Mouse (Mus musculus) CH12.LX (cell line): ENCODE data around the gene Pex14. TPM values are rescaled to one million over a fixed set of nuclear protein-coding genes. Genes with fewer than 3 reads are reported as not detected.

Experiments
- DNase-seq: peaks from one replicate; pipeline ENCODE4 v3.0.0-alpha.2; 2013; ENCODE audit errors: extremely low read depth
- H3K27ac ChIP-seq: 2 replicates; pipeline ENCODE4 v1.5.1; 2012; ENCODE audit warnings: low read depth, mild to moderate bottlenecking, control low read depth, moderate library complexity; ENCODE audit not compliant: insufficient read depth
- H3K27me3 ChIP-seq: replicated peaks from 2 replicates; pipeline ENCODE3; 2012; ENCODE audit warnings: inconsistent platforms
- H3K36me3 ChIP-seq, 2 experiments: replicated peaks in 1 of 2; 2 replicates each; pipeline versions ENCODE3 to v1.6.1; 2012; ENCODE audit warnings: inconsistent platforms in 1 of 2, low read length in 1 of 2, mild to moderate bottlenecking in 1 of 2, mixed read lengths in 1 of 2, moderate library complexity in 1 of 2; ENCODE audit not compliant: control insufficient read depth in 1 of 2, insufficient read depth in 1 of 2
- H3K4me1 ChIP-seq, 2 experiments: 2 replicates each; pipeline ENCODE4 v1.6.1; 2012; ENCODE audit warnings: inconsistent platforms in 1 of 2, moderate library complexity in 1 of 2; ENCODE audit not compliant: insufficient read depth in 2 of 2, control insufficient read depth in 1 of 2
- H3K4me2 ChIP-seq: 2 replicates; pipeline ENCODE4 v1.6.1; 2012; ENCODE audit warnings: low read depth, mild to moderate bottlenecking, control low read depth; ENCODE audit not compliant: poor library complexity, insufficient read depth, severe bottlenecking
- H3K4me3 ChIP-seq, 3 experiments: fragments of 150-350 bp in 1 of 3; sonication (generic) in 1 of 3; replicated peaks in 1 of 3; 2 replicates each; pipeline versions ENCODE3 to v1.5.1; 2011 to 2012; ENCODE audit warnings: low read depth in 2 of 3, low read length in 2 of 3, mild to moderate bottlenecking in 2 of 3, moderate library complexity in 2 of 3, control low read depth in 1 of 3, improper control_type of control experiment in 1 of 3, inconsistent platforms in 1 of 3, mixed read lengths in 1 of 3; ENCODE audit not compliant: poor library complexity in 1 of 3
- H3K79me2 ChIP-seq: replicated peaks from 2 replicates; pipeline ENCODE4 v1.6.1; 2012; ENCODE audit warnings: mild to moderate bottlenecking, moderate library complexity; ENCODE audit not compliant: control insufficient read depth, poor library complexity, insufficient read depth, severe bottlenecking; ENCODE audit errors: extremely low read depth
- H3K9ac ChIP-seq: 2 replicates; pipeline ENCODE4 v1.6.1; 2012; ENCODE audit warnings: low read depth, mild to moderate bottlenecking, control low read depth, moderate library complexity; ENCODE audit not compliant: insufficient read depth
- H3K9me3 ChIP-seq: replicated peaks from 2 replicates; pipeline ENCODE3; 2012; ENCODE audit warnings: low read length, inconsistent platforms, mixed read lengths
- BHLHE40 ChIP-seq: IDR thresholded peaks from 2 replicates; pipeline ENCODE4 v1.6.1; 2011; ENCODE audit warnings: mild to moderate bottlenecking, low read depth, low read length, improper control_type of control experiment
- CHD1 ChIP-seq: IDR thresholded peaks from 2 replicates; pipeline ENCODE4 v1.6.1; 2012; ENCODE audit warnings: low read depth, low read length, improper control_type of control experiment, inconsistent platforms
- CHD2 ChIP-seq: IDR thresholded peaks from 2 replicates; pipeline ENCODE4 v1.6.1; 2011; ENCODE audit warnings: low read length, improper control_type of control experiment
- CTCF ChIP-seq, 2 experiments: IDR thresholded peaks in 1 of 2; conservative IDR thresholded peaks in 1 of 2; 2 replicates each; pipeline ENCODE4 v1.5.1; 2011 to 2012; ENCODE audit warnings: low read depth in 2 of 2, low read length in 2 of 2, improper control_type of control experiment in 1 of 2, inconsistent platforms in 1 of 2, mild to moderate bottlenecking in 1 of 2, moderate library complexity in 1 of 2
- E2F4 ChIP-seq: IDR thresholded peaks from 2 replicates; pipeline ENCODE4 v1.6.1; 2011; ENCODE audit warnings: low read depth, low read length, improper control_type of control experiment; ENCODE audit not compliant: insufficient replicate concordance
- ELF1 ChIP-seq: IDR thresholded peaks from 2 replicates; pipeline ENCODE4 v1.6.1; 2014; ENCODE audit warnings: low read depth, mild to moderate bottlenecking, inconsistent platforms, low read length, improper control_type of control experiment
- EP300 ChIP-seq: IDR thresholded peaks from 2 replicates; pipeline ENCODE4 v1.6.1; 2011; ENCODE audit warnings: low read length, improper control_type of control experiment
- ETS1 ChIP-seq: conservative IDR thresholded peaks from 2 replicates; pipeline ENCODE4 v1.6.1; 2012; ENCODE audit warnings: low read depth, mild to moderate bottlenecking, inconsistent platforms, low read length, improper control_type of control experiment, moderate library complexity
- HCFC1 ChIP-seq: IDR thresholded peaks from 2 replicates; pipeline ENCODE4 v1.6.1; 2012; ENCODE audit warnings: low read depth, mild to moderate bottlenecking, inconsistent platforms, low read length, improper control_type of control experiment
- IRF4 ChIP-seq: IDR thresholded peaks from 2 replicates; pipeline ENCODE4 v1.6.1; 2014; ENCODE audit warnings: low read depth, mild to moderate bottlenecking, inconsistent platforms, low read length, improper control_type of control experiment
- JUN ChIP-seq: IDR thresholded peaks from 2 replicates; pipeline ENCODE4 v1.6.1; 2011; ENCODE audit warnings: low read depth, mild to moderate bottlenecking, low read length, improper control_type of control experiment, moderate library complexity; ENCODE audit not compliant: insufficient read depth
- JUND ChIP-seq: conservative IDR thresholded peaks from 2 replicates; pipeline ENCODE4 v1.6.1; 2011; ENCODE audit warnings: low read depth, low read length, improper control_type of control experiment
- KAT2A ChIP-seq: IDR thresholded peaks from 2 replicates; pipeline ENCODE4 v1.6.1; 2012; ENCODE audit warnings: low read length, improper control_type of control experiment, inconsistent platforms; ENCODE audit not compliant: insufficient replicate concordance
- MAX ChIP-seq: IDR thresholded peaks from 2 replicates; pipeline ENCODE4 v1.6.1; 2011; ENCODE audit warnings: low read length, improper control_type of control experiment
- MAZ ChIP-seq: IDR thresholded peaks from 2 replicates; pipeline ENCODE4 v1.6.1; 2012; ENCODE audit warnings: low read depth, mild to moderate bottlenecking, inconsistent platforms, low read length, improper control_type of control experiment, moderate library complexity
- NELFE ChIP-seq: IDR thresholded peaks from 2 replicates; pipeline ENCODE4 v1.6.1; 2011; ENCODE audit warnings: low read depth, low read length, improper control_type of control experiment
- POLR2A ChIP-seq: IDR thresholded peaks from 2 replicates; pipeline ENCODE4 v1.6.1; 2011; ENCODE audit warnings: low read depth, mild to moderate bottlenecking, improper control_type of control experiment, low read length
- POLR2AphosphoS2 ChIP-seq: IDR thresholded peaks from 2 replicates; pipeline ENCODE4 v1.6.1; 2011; ENCODE audit warnings: low read depth, low read length, improper control_type of control experiment
- RAD21 ChIP-seq: IDR thresholded peaks from 2 replicates; pipeline ENCODE4 v1.6.1; 2011; ENCODE audit warnings: low read depth, mild to moderate bottlenecking, low read length, improper control_type of control experiment, moderate library complexity
- SIN3A ChIP-seq: IDR thresholded peaks from 2 replicates; pipeline ENCODE4 v1.6.1; 2012; ENCODE audit warnings: low read length, improper control_type of control experiment, inconsistent platforms
- SMC3 ChIP-seq: IDR thresholded peaks from 2 replicates; pipeline ENCODE4 v1.6.1; 2011; ENCODE audit warnings: low read depth, low read length, improper control_type of control experiment
- TBP ChIP-seq: conservative IDR thresholded peaks from 2 replicates; pipeline ENCODE4 v1.6.1; 2011; ENCODE audit warnings: low read depth, low read length, improper control_type of control experiment
- TCF12 ChIP-seq: IDR thresholded peaks from 2 replicates; pipeline ENCODE4 v1.6.1; 2014; ENCODE audit warnings: low read depth, mild to moderate bottlenecking, inconsistent platforms, low read length, improper control_type of control experiment
- USF1 ChIP-seq: IDR thresholded peaks from 2 replicates; pipeline ENCODE4 v1.6.1; 2014; ENCODE audit warnings: low read depth, mild to moderate bottlenecking, inconsistent platforms, low read length, improper control_type of control experiment
- USF2 ChIP-seq: conservative IDR thresholded peaks from 2 replicates; pipeline ENCODE4 v1.6.1; 2011; ENCODE audit warnings: low read depth, low read length, improper control_type of control experiment
- ZC3H11A ChIP-seq: IDR thresholded peaks from 2 replicates; pipeline ENCODE4 v1.6.1; 2012; ENCODE audit warnings: low read depth, mild to moderate bottlenecking, inconsistent platforms, low read length, improper control_type of control experiment
- ZKSCAN1 ChIP-seq: IDR thresholded peaks from 2 replicates; pipeline ENCODE4 v1.6.1; 2012; ENCODE audit warnings: low read depth, inconsistent platforms, low read length, improper control_type of control experiment, borderline replicate concordance
- dilution Hi-C: fragments of 300-500 bp; cut with MboI; formaldehyde crosslinking; loops from 2 replicates; pipeline ENCODE4 v1.14.3; 2020; ENCODE audit warnings: low sequenced_read_pairs; ENCODE audit not compliant: extremely low pct_unique_long_range_greater_than_20kb, extremely low pct_ligation_motif_present
- in situ Hi-C: fragments of 300-500 bp; cut with MboI; formaldehyde crosslinking; loops from 3 replicates; pipeline ENCODE4 v1.14.3; 2019; ENCODE audit warnings: low sequenced_read_pairs, low pct_ligation_motif_present, low pct_unique_long_range_greater_than_20kb, mixed read lengths
- polyA plus RNA-seq: library from polyadenylated mRNA; unstranded; fragments of >175 nt; gene quantifications from 2 replicates; pipeline ENCODE4 v1.2.1, GENCODE M21; 2012; ENCODE audit warnings: low read depth; ENCODE audit not compliant: insufficient read length
- total RNA-seq, 2 experiments: library from RNA; depleted of rRNA; stranded (reverse); fragments of 300-350 nt in 1 of 2; fragments of >200 nt in 1 of 2; gene quantifications; 2 replicates each; pipeline ENCODE4 v1.2.3; 2012 to 2014

Pex14 gene
- total and polyA plus RNA-seq, 3 experiments, result 48.5 to 67.7 (median 63.6) TPM

DNA sequence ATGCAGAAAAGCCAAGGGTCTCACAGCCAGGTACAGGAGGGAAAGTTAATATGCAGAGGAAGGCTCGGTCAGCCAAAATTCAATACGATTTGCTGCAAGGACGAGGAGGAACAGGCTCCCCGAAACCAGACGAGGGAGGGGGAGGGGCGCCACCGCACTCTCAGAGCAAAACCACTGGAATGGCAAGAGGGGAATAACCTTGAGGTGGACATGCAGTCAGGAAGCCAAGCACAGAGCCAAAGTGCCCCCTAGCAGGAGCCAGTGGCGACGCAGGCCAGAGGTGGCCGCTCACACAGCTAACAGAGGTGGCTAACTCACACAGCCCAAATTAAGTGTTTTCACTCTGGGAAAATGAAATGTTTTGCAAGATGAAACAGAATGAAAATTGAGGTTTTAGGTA lies 52.3 kb downstream of the Pex14 start:
- H3K27ac ChIP-seq, result no peak overlapping the region
- dilution Hi-C loops (no loop called here), in situ Hi-C loops (no loop called here)
- peaks cover 3% of the 10 kb centered on the region for H3K79me2 ChIP-seq
- peaks cover 13 to 79% of the 10 kb centered on the region in 2 experiments for H3K4me1 ChIP-seq
- H3K9me3 ChIP-seq, result no peaks in the 10 kb centered on the region
- H3K9ac ChIP-seq, result no peak overlapping the region
- H3K36me3 ChIP-seq, result peaks cover 0 to 44% of the 10 kb centered on the region in 2 experiments
- no peaks in the 10 kb centered on the region for H3K27me3 ChIP-seq
- DNase-seq, result peak; percentile 59
- H3K4me3 ChIP-seq, result no peak overlapping the region
- peak; percentile 55 for TF ChIP-seq SMC3
- peak in 1 of 2 experiments; percentile 65; a peak in 2 of 4 replicates for TF ChIP-seq CTCF (conservative IDR thresholded peaks at IDR 0.05 in 1 of 2, IDR thresholded peaks at IDR 0.05 in 1 of 2; ENCODE audit: low read depth in 2 of 2, low read length in 2 of 2)
- peak; percentile 69 for TF ChIP-seq RAD21
- no peak for TF ChIP-seq E2F4
- no peak for TF ChIP-seq JUN
- H3K4me2 ChIP-seq, result no peak overlapping the region

DNA sequence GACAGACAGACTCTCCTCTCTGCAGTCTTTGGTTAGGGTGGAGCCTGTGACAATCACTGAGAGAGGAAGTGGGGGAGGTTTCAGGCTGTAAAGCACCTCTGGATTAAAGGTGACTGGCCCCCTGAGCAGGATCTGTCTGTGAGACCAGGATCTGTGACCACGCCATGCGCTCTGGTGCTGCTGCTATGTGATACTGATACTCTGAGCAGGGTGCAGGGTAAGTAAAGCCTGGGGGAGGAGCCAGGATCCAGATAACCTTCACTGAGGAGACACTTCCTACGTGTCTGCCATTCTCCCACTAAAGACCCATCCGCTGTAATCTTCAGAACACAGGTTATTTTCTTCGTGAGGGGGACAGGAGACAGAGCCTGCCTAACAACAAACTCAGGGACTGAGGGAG lies 53.8 kb downstream of the Pex14 start:
- peaks cover 5 to 50% of the 10 kb centered on the region in 2 experiments for H3K36me3 ChIP-seq
- dilution Hi-C loops, result no loop called here

DNA sequence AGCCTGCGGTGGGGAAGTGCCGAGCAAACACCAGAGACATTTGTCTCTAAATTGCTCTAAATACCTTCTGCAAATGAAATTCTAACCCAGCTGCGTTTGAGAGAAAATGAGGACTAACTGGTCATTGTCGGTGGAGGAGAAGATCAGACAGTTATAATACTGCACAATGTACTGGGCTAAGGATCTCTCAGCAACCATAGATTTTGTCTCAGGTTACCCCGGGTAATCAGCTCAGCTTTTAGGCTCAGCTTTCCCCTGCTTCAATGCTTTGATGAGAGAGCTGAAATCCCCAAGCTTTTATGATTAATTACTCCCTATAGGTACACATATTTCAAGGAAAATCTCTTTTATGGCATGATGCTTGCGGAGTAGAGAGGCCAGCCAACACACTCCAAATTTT lies 59.4 kb downstream of the Pex14 start:
- H3K4me3 ChIP-seq, result no peak overlapping the region
- no peaks in the 10 kb centered on the region for H3K9me3 ChIP-seq
- peaks cover 3% of the 10 kb centered on the region; the same call in 1 of the 2 replicates for H3K79me2 ChIP-seq
- in situ Hi-C loops, result no loop called here
- H3K4me2 ChIP-seq, result no peak overlapping the region
- peaks cover 0 to 42% of the 10 kb centered on the region in 2 experiments; a peak in 2 of 4 replicates for H3K4me1 ChIP-seq
- H3K27me3 ChIP-seq, result no peaks in the 10 kb centered on the region
- H3K9ac ChIP-seq, result no peak overlapping the region
- TF ChIP-seq MAZ (no peak), JUN (no peak), E2F4 (no peak), IRF4 (no peak), ELF1 (no peak), ZC3H11A (no peak), HCFC1 (no peak), SIN3A (no peak), EP300 (no peak), ETS1 (no peak), CTCF (conservative IDR thresholded peaks at IDR 0.05 in 1 of 2, IDR thresholded peaks at IDR 0.05 in 1 of 2; ENCODE audit: low read depth in 2 of 2, low read length in 2 of 2) (no peak), JUND (no peak), USF2 (no peak), TCF12 (no peak), CHD2 (no peak), USF1 (no peak), SMC3 (no peak), BHLHE40 (no peak)
- no peak for DNase-seq
- no peak overlapping the region for H3K27ac ChIP-seq
- H3K36me3 ChIP-seq, result peaks cover 13 to 67% of the 10 kb centered on the region in 2 experiments
- dilution Hi-C loops, result no loop called here

More for the DNA sequence above, 53.8 kb downstream of the Pex14 start:
- H3K4me2 ChIP-seq, result no peak overlapping the region
- peaks cover 3% of the 10 kb centered on the region for H3K79me2 ChIP-seq
- H3K4me1 ChIP-seq, result peaks cover 13 to 85% of the 10 kb centered on the region in 2 experiments
- in situ Hi-C loops, result no loop called here
- H3K9ac ChIP-seq, result no peak overlapping the region
- peak; percentile 24 for DNase-seq
- no peak for TF ChIP-seq MAX
- no peak for TF ChIP-seq E2F4
- no peak for TF ChIP-seq HCFC1
- no peak for TF ChIP-seq ZKSCAN1
- no peak for TF ChIP-seq ETS1
- no peak for TF ChIP-seq POLR2AphosphoS2
- TF ChIP-seq TBP, result no peak
- TF ChIP-seq EP300, result no peak
- TF ChIP-seq MAZ, result no peak
- TF ChIP-seq KAT2A, result no peak
- TF ChIP-seq POLR2A, result no peak
- TF ChIP-seq NELFE, result no peak
- no peak for TF ChIP-seq TCF12
- TF ChIP-seq CTCF (conservative IDR thresholded peaks at IDR 0.05 in 1 of 2, IDR thresholded peaks at IDR 0.05 in 1 of 2; ENCODE audit: low read depth in 2 of 2, low read length in 2 of 2), result no peak
- TF ChIP-seq CHD1, result no peak
- TF ChIP-seq USF1, result no peak
- TF ChIP-seq, all 38 proteins: peak for 0
- Histone ChIP-seq H3K27me3 (no peaks in the 10 kb centered on the region), H3K4me3 (no peak overlapping the region), H3K9me3 (no peaks in the 10 kb centered on the region), H3K27ac (no peak overlapping the region)
